Mouse (Mus musculus) embryonic fibroblast, embryonic 13.5 days (primary cell): ENCODE measurements at regions not wholly inside any gene's neighbourhood (a gene's known extent, or its start where the extent isn't known, plus 50 kb on each side); places are given as distances from the start of the nearest gene placed in this dataset.

ENCODE experiments used
- CTCF ChIP-seq: IDR thresholded peaks from 2 replicates; pipeline ENCODE4 v1.5.1; 2011; ENCODE audit warnings: mild to moderate bottlenecking, control low read depth, low read length, moderate library complexity, borderline replicate concordance; ENCODE audit not compliant: insufficient read depth
- POLR2A ChIP-seq: IDR thresholded peaks from 2 replicates; pipeline ENCODE4 v1.6.1; 2011; ENCODE audit warnings: low read depth, mild to moderate bottlenecking, control low read depth, low read length, moderate library complexity

GRCm38 (mm10) chr5:43456018-43456417 lies 59.3 kb upstream of the C1qtnf7 start:
- no peak for TF ChIP-seq POLR2A
- TF ChIP-seq CTCF = no peak
